Mouse (Mus musculus) stomach, embryonic 15.5 days (tissue): Measurements from ENCODE around the gene Wdr74. TPM values are rescaled to one million over a fixed set of nuclear protein-coding genes. Genes with fewer than 3 reads are reported as not detected.

ENCODE experiments used
- ATAC-seq: fragments of 200-750 bp; cut with Nextera tagmentation; 2 replicates; pipeline ENCODE4 v1.8.0; 2017; ENCODE audit warnings: low read depth, moderate number of reproducible peaks, moderate TSS enrichment; ENCODE audit not compliant: insufficient read depth, low FRiP score
- H3K27ac ChIP-seq: fragments of 300-500 bp; sonication (generic); 2 replicates; pipeline ENCODE4 v1.5.1; 2015; ENCODE audit warnings: mild to moderate bottlenecking, inconsistent platforms
- H3K27me3 ChIP-seq: fragments of 300-500 bp; sonication (generic); replicated peaks from 2 replicates; pipeline ENCODE4 v1.6.1; 2015; ENCODE audit warnings: inconsistent platforms
- H3K36me3 ChIP-seq: fragments of 300-500 bp; sonication (generic); 2 replicates; pipeline ENCODE4 v1.6.1; 2015; ENCODE audit warnings: inconsistent platforms
- H3K4me1 ChIP-seq: fragments of 300-500 bp; sonication (generic); 2 replicates; pipeline ENCODE4 v1.6.1; 2015; ENCODE audit warnings: inconsistent platforms
- H3K4me2 ChIP-seq: fragments of 300-500 bp; sonication (generic); 2 replicates; pipeline ENCODE4 v1.6.1; 2015; ENCODE audit warnings: mild to moderate bottlenecking, inconsistent platforms
- H3K4me3 ChIP-seq: fragments of 300-500 bp; sonication (generic); replicated peaks from 2 replicates; pipeline ENCODE4 v1.5.1; 2015; ENCODE audit warnings: inconsistent platforms
- H3K9ac ChIP-seq: fragments of 300-500 bp; sonication (generic); 2 replicates; pipeline ENCODE4 v1.6.1; 2015; ENCODE audit warnings: inconsistent platforms
- H3K9me3 ChIP-seq: fragments of 300-500 bp; sonication (generic); 2 replicates; pipeline ENCODE4 v1.6.1; 2016; ENCODE audit warnings: inconsistent platforms
- WGBS: fragments of 180-500 bp; shearing (Covaris S2); methylation state at CpG from one replicate; pipeline ENCODE4 v1.1.7; 2015; 5-methylcytosine and 5-hydroxymethylcytosine counted together
- polyA plus RNA-seq: library from polyadenylated mRNA; unstranded; fragments of >200 nt; fragmentation: Nextera tagmentation; extraction: Ambion mirVana; gene quantifications from 2 replicates; pipeline ENCODE4 v1.2.1, GENCODE M21; 2015

Gene Wdr74
- 76.3 and 90.4 TPM in 2 replicates for polyA plus RNA-seq

DNA sequence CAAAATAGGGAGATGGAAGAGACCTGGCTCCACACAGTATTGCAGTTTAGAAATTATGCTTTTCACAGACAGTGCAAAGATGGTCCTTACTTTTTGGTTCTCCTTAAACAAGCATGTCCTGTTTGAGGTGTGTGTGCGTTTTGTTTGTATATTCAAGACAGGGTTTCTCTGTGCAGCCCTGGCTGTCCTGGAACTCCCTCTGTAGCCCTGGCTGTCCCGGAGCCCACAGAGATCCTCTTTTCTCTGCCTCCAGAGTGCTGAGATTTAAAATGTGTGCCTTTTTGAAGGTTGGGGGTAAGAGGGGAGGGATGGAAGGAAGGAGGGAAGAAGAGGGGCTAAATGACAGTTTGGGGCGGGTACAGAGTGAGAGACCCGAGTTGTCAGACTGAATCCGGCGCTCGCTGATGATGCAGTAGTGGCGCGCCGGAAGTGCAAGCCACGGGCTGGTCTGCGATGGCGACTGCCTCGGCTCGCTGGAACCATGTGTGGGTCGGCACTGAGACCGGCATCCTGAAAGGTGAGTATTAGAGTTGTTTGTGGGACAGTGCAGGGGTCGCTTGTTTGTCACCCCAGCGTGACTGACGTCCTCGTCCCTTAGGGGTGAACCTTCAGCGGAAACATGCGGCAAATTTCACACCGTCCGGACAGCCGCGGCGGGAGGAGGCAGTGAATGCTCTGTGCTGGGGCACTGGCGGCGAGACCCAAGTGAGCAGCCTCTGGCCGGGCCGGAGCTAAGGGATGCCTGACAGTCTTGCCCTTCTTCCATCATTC lies at the start of gene Wdr74:
Wdr74 (plus strand) TSS at position 439 of the 771 bp plus-strand sequence.
- no peaks in the 10 kb centered on the region for H3K27me3 ChIP-seq
- H3K4me2 ChIP-seq, result peak within 1 kb of the TSS; percentile 85
- peak; percentile 90 for ATAC-seq
- peaks cover 8% of the 10 kb centered on the region for H3K36me3 ChIP-seq
- peaks cover 9% of the 10 kb centered on the region for H3K4me1 ChIP-seq
- H3K4me3 ChIP-seq, result peak within 1 kb of the TSS; percentile 80
- H3K27ac ChIP-seq, result peak within 1 kb of the TSS; percentile 52
- H3K9ac ChIP-seq, result peak within 1 kb of the TSS; percentile 65
- under 1% methylated on average over 32 of the region's 32 CpGs for WGBS
- H3K9me3 ChIP-seq, result no peaks in the 10 kb centered on the region

DNA sequence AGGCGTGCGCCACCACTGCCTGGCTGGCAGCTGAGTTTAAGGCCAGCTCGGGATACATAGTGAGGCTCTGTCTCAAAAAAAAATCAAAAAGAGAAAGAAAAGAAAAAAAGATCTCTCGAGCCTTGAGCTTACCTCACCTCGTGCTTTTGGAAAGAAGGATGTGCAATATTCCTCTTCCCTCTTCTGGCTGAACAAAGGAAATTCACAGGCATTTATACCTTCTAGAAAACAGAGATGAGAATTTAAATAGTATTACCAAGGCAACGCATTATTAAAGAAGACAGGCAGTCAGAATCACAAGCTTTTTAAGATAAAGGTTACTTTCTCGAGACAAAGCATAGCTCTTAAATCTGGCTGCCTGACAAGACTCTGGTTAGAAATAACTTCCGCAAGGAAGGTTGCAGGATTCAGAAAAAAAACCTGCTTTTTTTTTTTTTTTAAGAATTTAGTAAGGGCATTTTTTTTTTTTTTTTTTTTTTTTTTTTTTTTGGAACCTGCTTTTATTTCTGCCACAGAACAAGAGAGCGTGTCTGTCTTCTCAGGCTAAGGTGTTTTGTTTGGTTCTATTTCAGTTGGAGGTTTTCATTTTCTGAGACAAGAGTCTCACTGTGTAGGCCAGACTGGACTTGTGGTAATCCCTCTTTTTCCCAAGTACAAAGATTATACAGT lies 43.6 kb upstream of the Wdr74 start:
- Histone ChIP-seq H3K4me2 (no peak overlapping the region), H3K4me3 (no peak overlapping the region), H3K9me3 (no peaks in the 10 kb centered on the region), H3K27ac (no peak overlapping the region), H3K27me3 (no peaks in the 10 kb centered on the region), H3K4me1 (no peaks in the 10 kb centered on the region), H3K9ac (no peak overlapping the region), H3K36me3 (no peaks in the 10 kb centered on the region)
- 50% methylated on average over 9 of the region's 9 CpGs for WGBS
- no peak for ATAC-seq

DNA sequence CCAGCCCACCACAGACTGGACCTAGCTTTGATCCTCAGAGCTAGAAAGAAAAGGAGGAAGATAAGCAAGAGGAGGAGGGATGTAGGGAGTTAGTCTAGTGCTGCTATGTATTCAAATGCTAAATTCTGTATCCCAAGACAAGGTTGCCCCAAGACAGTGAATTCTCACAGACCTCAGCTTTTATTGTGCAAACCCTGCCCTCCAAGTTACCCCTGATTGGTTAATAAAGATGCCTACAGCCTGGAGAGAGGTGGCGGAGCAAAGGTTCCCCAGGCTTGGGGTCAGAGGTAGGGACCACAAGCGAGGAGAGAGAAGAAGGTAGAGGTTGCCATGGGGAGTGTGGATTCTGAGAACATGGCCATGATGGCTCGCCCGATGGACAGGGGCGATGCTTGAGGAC lies 42.9 kb upstream of the Wdr74 start:
- no peaks in the 10 kb centered on the region for H3K36me3 ChIP-seq
- no peaks in the 10 kb centered on the region for H3K27me3 ChIP-seq
- no peak overlapping the region for H3K4me2 ChIP-seq
- no peaks in the 10 kb centered on the region for H3K4me1 ChIP-seq
- H3K9ac ChIP-seq, result no peak overlapping the region
- 73% methylated on average over 5 of the region's 5 CpGs for WGBS
- H3K4me3 ChIP-seq, result no peak overlapping the region
- H3K27ac ChIP-seq, result no peak overlapping the region
- no peaks in the 10 kb centered on the region for H3K9me3 ChIP-seq
- ATAC-seq, result no peak

DNA sequence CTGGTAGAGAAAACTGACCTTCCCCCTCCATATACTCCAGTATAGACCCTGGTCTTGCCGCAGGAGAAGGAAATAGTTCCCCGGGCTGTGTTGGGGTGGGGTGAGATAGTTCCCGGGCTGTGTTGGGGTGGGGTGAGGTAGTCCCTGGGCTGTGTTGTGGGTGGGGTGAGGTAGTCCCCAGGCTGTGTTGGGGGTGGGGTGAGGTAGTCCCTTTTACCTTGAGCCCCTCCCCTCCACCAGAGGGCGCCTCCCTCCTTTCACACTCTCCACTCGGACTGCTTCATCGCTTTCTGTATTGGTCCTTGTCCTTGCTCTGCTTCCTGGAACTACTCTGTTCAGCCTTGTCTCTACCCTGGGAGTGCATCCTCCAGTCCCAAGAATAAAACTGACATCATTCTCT lies 40.3 kb upstream of the Wdr74 start:
- H3K9me3 ChIP-seq, result no peaks in the 10 kb centered on the region
- H3K4me1 ChIP-seq, result no peaks in the 10 kb centered on the region
- WGBS, result 35% methylated on average over 6 of the region's 6 CpGs
- no peaks in the 10 kb centered on the region for H3K27me3 ChIP-seq
- H3K4me2 ChIP-seq, result no peak overlapping the region
- H3K36me3 ChIP-seq, result no peaks in the 10 kb centered on the region
- no peak overlapping the region for H3K9ac ChIP-seq
- peak; percentile 72 for ATAC-seq
- H3K27ac ChIP-seq, result no peak overlapping the region
- H3K4me3 ChIP-seq, result no peak overlapping the region

DNA sequence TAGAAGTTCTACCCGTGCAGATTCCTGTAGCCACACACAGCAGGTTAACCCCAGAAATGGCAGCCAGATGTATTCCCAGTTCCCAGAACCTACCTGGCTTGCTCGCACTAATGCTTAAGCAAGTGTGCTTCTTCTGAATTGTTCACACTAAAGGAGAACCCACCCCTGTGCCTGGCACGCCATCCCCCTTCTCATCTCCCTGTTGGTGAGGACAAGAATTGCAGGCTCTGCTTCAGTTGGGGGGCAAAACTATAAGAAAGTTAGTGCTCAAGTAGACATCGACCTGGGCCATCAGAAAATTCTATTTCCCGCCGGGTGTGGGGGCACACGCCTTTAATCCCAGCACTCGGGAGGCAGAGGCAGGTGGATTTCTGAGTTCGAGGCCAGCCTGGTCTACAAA lies 36.0 kb upstream of the Wdr74 start:
- 72% methylated on average over 9 of the region's 9 CpGs for WGBS
- H3K4me2 ChIP-seq, result no peak overlapping the region
- no peaks in the 10 kb centered on the region for H3K4me1 ChIP-seq
- H3K4me3 ChIP-seq, result no peak overlapping the region
- no peak overlapping the region for H3K27ac ChIP-seq
- no peaks in the 10 kb centered on the region for H3K9me3 ChIP-seq
- no peaks in the 10 kb centered on the region for H3K36me3 ChIP-seq
- H3K9ac ChIP-seq, result no peak overlapping the region
- ATAC-seq, result no peak
- no peaks in the 10 kb centered on the region for H3K27me3 ChIP-seq

DNA sequence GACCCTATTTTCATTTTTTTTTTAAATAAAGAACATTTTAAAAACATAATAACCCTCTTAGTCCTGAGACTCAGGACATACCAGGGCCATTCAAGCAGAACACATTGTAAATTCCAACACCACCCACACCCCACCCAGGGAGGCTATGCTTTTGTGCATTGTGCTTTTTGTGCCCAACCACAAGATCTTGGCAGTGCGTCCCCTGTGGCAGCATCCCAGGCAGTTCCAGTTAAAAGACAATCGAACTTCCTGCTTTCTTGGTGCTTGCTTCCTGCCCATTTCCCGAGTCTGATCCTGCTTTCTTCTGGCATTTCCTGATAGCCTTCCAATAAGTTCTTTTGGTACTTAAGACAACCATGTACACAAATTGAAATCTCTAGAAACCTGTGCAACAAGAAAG lies 33.2 kb upstream of the Wdr74 start:
- no peak for ATAC-seq
- no peak overlapping the region for H3K27ac ChIP-seq
- WGBS, result 64% methylated on average over 3 of the region's 3 CpGs
- H3K4me3 ChIP-seq, result no peak overlapping the region
- no peaks in the 10 kb centered on the region for H3K4me1 ChIP-seq
- no peaks in the 10 kb centered on the region for H3K27me3 ChIP-seq
- no peaks in the 10 kb centered on the region for H3K9me3 ChIP-seq
- H3K9ac ChIP-seq, result no peak overlapping the region
- H3K4me2 ChIP-seq, result no peak overlapping the region
- peaks cover 6% of the 10 kb centered on the region for H3K36me3 ChIP-seq

DNA sequence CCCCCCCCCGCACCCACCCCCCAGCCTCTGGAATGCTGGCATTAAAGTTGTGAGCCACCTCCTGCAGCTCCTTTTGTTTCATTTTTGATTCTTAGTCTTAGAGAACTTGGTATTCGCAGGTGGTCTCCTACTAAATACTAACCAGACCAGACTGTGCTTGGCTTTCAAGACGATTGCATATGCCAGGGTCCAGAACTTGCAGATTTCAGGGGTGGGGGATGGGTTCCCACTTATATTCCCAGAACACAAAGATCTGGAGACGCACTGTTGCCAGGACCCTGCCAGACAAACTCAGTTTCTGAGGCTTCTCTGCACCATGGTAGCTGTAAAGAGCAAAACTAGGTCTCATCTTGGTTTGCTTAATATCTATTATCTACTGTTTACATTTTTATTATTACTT lies 32.1 kb upstream of the Wdr74 start:
- Histone ChIP-seq H3K9me3 (no peaks in the 10 kb centered on the region), H3K4me2 (no peak overlapping the region), H3K27ac (no peak overlapping the region), H3K36me3 (peaks cover 17% of the 10 kb centered on the region), H3K9ac (no peak overlapping the region), H3K4me1 (no peaks in the 10 kb centered on the region), H3K4me3 (no peak overlapping the region), H3K27me3 (no peaks in the 10 kb centered on the region)
- 65% methylated on average over 3 of the region's 4 CpGs for WGBS
- no peak for ATAC-seq

DNA sequence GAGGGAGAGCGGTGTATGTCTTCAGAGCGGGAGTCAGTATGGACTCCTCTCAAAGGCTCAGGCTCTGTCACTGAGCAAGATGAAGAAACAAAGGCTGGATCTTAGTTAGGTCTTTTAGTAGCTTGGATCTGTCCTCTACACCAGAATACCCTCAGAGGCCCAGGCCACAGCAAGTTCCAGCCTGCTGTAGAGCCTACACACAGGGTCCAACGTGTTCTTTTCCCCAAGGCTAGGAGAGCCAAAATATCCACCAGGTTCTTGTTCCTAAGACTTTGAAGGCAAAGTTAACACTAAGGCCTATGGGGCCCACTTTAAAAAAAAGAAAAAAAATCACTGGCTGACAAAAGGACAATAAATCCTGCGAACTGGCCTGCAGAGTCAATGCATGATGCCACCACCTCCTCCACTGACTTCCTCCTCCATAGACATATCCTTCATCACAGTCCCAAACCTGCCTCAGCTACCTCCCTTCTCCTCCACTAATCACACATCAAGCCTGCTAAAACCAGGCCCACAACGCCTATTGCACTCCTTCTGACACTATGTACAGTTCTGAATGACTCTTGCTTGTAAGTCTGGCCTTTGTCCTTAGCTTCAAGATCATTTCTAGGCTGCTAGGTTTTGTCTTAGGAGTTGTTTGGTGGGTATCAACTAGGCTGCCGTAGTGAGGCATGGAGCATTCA lies 30.5 kb upstream of the Wdr74 start:
- Histone ChIP-seq H3K36me3 (peaks cover 29% of the 10 kb centered on the region), H3K9me3 (no peaks in the 10 kb centered on the region), H3K9ac (no peak overlapping the region), H3K27me3 (no peaks in the 10 kb centered on the region), H3K4me2 (no peak overlapping the region), H3K4me3 (no peak overlapping the region), H3K4me1 (0 out of 2 replicates have a peak, but pooled peaks cover 3% of the 10 kb centered on the region), H3K27ac (peak overlapping the region; percentile 44; the same call in 1 of the 2 replicates)
- no peak for ATAC-seq
- WGBS, result 75% methylated on average over 6 of the region's 6 CpGs

DNA sequence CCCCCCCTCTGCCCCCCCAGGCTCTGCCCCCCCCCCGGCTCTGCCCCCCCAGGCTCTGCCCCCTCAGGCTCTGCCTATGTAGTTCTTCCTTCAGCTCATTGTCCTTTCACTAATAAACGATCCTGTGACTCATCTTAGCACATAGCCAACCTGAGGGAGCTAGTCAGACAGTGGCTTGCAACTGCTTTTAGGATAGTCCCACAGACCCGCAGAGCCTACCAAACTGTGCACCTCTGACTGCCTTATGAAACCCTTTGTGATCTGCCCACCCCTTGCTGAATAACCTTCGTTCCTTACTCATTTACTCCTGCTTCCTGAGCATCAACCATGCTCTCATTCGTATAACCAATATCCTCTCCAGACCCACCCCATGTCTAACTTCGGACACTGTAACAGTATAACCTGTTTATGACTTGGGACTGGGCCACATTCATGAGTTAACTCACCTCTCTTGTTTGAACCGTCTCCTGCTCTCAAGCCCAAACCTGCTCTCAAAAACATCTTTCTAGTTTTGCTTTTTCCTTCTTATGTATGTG lies 29.4 kb upstream of the Wdr74 start:
- H3K4me2 ChIP-seq, result no peak overlapping the region
- H3K27me3 ChIP-seq, result no peaks in the 10 kb centered on the region
- H3K36me3 ChIP-seq, result peaks cover 32% of the 10 kb centered on the region
- no peak overlapping the region; the same call in 1 of the 2 replicates for H3K27ac ChIP-seq
- H3K9ac ChIP-seq, result no peak overlapping the region
- no peaks in the 10 kb centered on the region for H3K9me3 ChIP-seq
- no peak for ATAC-seq
- 68% methylated on average over 6 of the region's 7 CpGs for WGBS
- 0 out of 2 replicates have a peak, but pooled peaks cover 3% of the 10 kb centered on the region for H3K4me1 ChIP-seq
- no peak overlapping the region for H3K4me3 ChIP-seq

DNA sequence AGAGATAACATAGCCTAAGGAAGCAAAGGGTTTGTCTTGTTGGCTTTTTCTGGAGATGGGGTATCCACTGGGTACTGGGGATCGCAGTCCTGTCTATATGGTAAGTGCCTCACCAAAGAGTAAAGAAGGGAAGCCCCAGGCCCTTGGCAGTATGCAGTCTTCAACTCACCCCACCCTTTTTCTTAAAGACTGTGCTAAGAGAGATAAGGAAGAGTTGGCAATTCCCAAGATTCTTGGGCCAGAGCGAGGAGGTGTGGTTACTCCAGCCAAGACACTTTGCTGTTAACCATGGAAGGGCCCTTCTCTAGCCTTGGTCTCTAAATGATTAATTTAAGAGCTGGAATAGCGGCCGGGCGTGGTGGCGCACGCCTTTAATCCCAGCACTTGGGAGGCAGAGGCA lies 28.7 kb upstream of the Wdr74 start:
- H3K9me3 ChIP-seq, result no peaks in the 10 kb centered on the region
- H3K4me3 ChIP-seq, result no peak overlapping the region
- ATAC-seq, result no peak
- H3K36me3 ChIP-seq, result peaks cover 32% of the 10 kb centered on the region
- H3K9ac ChIP-seq, result no peak overlapping the region
- H3K27me3 ChIP-seq, result no peaks in the 10 kb centered on the region
- no peak overlapping the region for H3K4me2 ChIP-seq
- H3K4me1 ChIP-seq, result peaks cover 9% of the 10 kb centered on the region
- 89% methylated on average over 7 of the region's 7 CpGs for WGBS
- H3K27ac ChIP-seq, result no peak overlapping the region

DNA sequence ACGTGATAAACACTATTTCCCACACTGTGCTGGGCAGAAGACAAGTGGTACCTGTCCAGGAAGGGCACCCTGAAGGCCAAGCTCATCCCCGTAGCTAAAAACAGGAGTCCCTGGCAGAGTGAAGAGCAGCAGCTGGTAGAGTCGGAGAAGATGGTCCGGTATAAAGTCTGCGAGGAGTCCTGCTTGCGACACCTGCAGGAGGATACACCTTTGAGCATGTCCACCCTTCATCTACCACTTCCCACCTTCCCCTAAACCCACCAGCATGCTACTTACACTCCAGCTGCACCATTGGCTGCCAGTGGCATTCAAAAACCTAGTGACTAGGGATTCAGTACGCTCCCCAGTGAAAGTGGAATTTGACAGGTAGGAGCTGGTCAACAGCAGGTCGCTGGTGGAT lies 26.7 kb upstream of the Wdr74 start:
- H3K27ac ChIP-seq, result no peak overlapping the region
- no peak overlapping the region for H3K9ac ChIP-seq
- no peak overlapping the region for H3K4me2 ChIP-seq
- peaks cover 32% of the 10 kb centered on the region for H3K36me3 ChIP-seq
- no peaks in the 10 kb centered on the region for H3K9me3 ChIP-seq
- no peak for ATAC-seq
- H3K4me3 ChIP-seq, result no peak overlapping the region
- WGBS, result 86% methylated on average over 8 of the region's 8 CpGs
- H3K4me1 ChIP-seq, result peaks cover 15% of the 10 kb centered on the region
- H3K27me3 ChIP-seq, result no peaks in the 10 kb centered on the region

DNA sequence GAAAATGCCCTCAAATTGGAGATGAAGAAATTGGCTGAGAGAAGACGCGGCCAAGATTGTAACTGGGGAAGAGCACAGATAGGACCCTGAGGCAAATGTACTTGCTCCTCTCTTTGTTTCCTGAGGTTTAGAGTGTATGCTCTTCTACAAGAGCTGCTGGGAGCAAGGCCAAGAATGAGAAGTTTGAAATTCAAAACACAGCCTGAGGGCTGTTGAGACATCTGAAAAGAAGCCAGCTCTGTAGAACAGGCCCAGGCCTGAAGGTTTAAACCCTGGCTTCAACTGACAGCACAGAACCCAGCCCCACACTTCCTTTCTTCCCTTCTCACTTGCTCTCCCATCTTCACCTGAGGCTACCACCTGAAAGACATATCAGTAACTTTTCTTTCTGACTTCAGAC lies 25.6 kb upstream of the Wdr74 start:
- H3K36me3 ChIP-seq, result peaks cover 32% of the 10 kb centered on the region
- WGBS, result 79% methylated on average over 2 of the region's 2 CpGs
- no peak overlapping the region for H3K4me2 ChIP-seq
- H3K4me1 ChIP-seq, result peaks cover 19% of the 10 kb centered on the region
- H3K27me3 ChIP-seq, result no peaks in the 10 kb centered on the region
- peak overlapping the region; percentile 48; the same call in 1 of the 2 replicates for H3K27ac ChIP-seq
- no peak overlapping the region for H3K4me3 ChIP-seq
- no peak for ATAC-seq
- H3K9me3 ChIP-seq, result no peaks in the 10 kb centered on the region
- H3K9ac ChIP-seq, result no peak overlapping the region
